Mouse (Mus musculus) small intestine, adult 2 months (tissue): ENCODE results near the gene Wfdc15b.

Experiments used
- CTCF ChIP-seq: fragments of 200-500 bp; IDR thresholded peaks from 2 replicates; pipeline ENCODE4 v1.5.1; 2012; ENCODE audit warnings: low read depth, mild to moderate bottlenecking, control low read depth, inconsistent platforms, low read length, moderate library complexity, mixed read lengths; ENCODE audit not compliant: insufficient replicate concordance, insufficient read length; ENCODE audit errors: extremely low read depth
- POLR2A ChIP-seq: fragments of 200-500 bp; IDR thresholded peaks from 2 replicates; pipeline ENCODE4 v1.6.1; 2012; ENCODE audit warnings: low read depth, mild to moderate bottlenecking, control low read depth, inconsistent platforms, low read length, moderate library complexity

- TF ChIP-seq CTCF (no peak), POLR2A (no peak)
Measured at GRCm38 (mm10) chr2:164238366-164238765, 16.9 kb upstream of the Wfdc15b start, which contains the start of gene Svs2.
